Mouse (Mus musculus): ENCODE data around the gene Sec24d.

GRCm38 (mm10) chr3:123338666-123339195 is 71.5 kb downstream of the Sec24d start:
- TF ChIP-seq POLR2A (IDR thresholded peaks at IDR 0.05; ENCODE audit: low read depth, low read length), result no peak
- TF ChIP-seq CTCF (conservative IDR thresholded peaks at IDR 0.05; ENCODE audit: insufficient read depth, insufficient read length, low read depth, low read length), result no peak

Data from kidney, adult 2 months (tissue).